Mouse (Mus musculus) right cerebral cortex, postnatal 4 days (tissue): ENCODE measurements at regions not wholly inside any gene's neighbourhood (a gene's known extent, or its start where the extent isn't known, plus 50 kb on each side); places are given as distances from the start of the nearest gene placed in this dataset.
A peak's percentile ranks its signal among the peaks of the same experiment; 100 is the strongest.

Experiments
- DNase-seq: peaks from one replicate; pipeline ENCODE4 v3.0.0-alpha.2; 2022

GRCm38 (mm10) chr12:20614766-20615165 is 375.5 kb upstream of the Asap2 start:
- DNase-seq, result peak; percentile 65
